Mouse (Mus musculus) megakaryocyte, adult 5-6 weeks (primary cell): ENCODE measurements around the gene Mrps27. TPM values are rescaled to one million over a fixed set of nuclear protein-coding genes. Genes with fewer than 3 reads are reported as not detected.
A peak's percentile ranks its signal among the peaks of the same experiment; 100 is the strongest.

Experiments
- ATAC-seq: 2 replicates; pipeline ENCODE4 v1.8.0; 2016; ENCODE audit warnings: mild to moderate bottlenecking, inconsistent platforms; ENCODE audit not compliant: poor library complexity, severe bottlenecking
- total RNA-seq, 2 experiments: library from RNA; stranded (forward) in 1 of 2; stranded (reverse) in 1 of 2; fragments of 153-499, 151-499 nt in 1 of 2; fragments of 221-1000, 200-1000 nt in 1 of 2; gene quantifications; 2 replicates each; pipeline versions ENCODE4 v1.2.3 to v1.2.4; 2015 to 2017

Gene Mrps27
- total RNA-seq, 2 experiments from 2014 or later = 6.2 to 8.6 TPM

GRCm38 (mm10) chr13:99351186-99351585, 6.6 kb downstream of the Mrps27 start:
- ATAC-seq = no peak

GRCm38 (mm10) chr13:99351596-99351995, 7.0 kb downstream of the Mrps27 start:
- no peak for ATAC-seq

GRCm38 (mm10) chr13:99352758-99353489, 8.3 kb downstream of the Mrps27 start:
- peak; percentile 100 for ATAC-seq

GRCm38 (mm10) chr13:99353490-99353851, 8.9 kb downstream of the Mrps27 start:
- peak; percentile 4; the same call in 1 of the 2 replicates for ATAC-seq

- ATAC-seq = no peak
These were observed 10.5 kb downstream of the Mrps27 start for GRCm38 (mm10) chr13:99355072-99355471.

- ATAC-seq = no peak
These were observed 11.3 kb downstream of the Mrps27 start for GRCm38 (mm10) chr13:99355861-99356260.

GRCm38 (mm10) chr13:99356428-99357265, 12.1 kb downstream of the Mrps27 start:
- ATAC-seq = no peak

- ATAC-seq = no peak
These were observed 14.3 kb downstream of the Mrps27 start for GRCm38 (mm10) chr13:99358921-99359320.

GRCm38 (mm10) chr13:99363866-99364265, 19.3 kb downstream of the Mrps27 start:
- no peak for ATAC-seq

GRCm38 (mm10) chr13:99366422-99367175, 22.0 kb downstream of the Mrps27 start:
- ATAC-seq = no peak

- ATAC-seq = no peak
These were observed 23.1 kb downstream of the Mrps27 start for GRCm38 (mm10) chr13:99367554-99368174.

GRCm38 (mm10) chr13:99369103-99369502, 24.5 kb downstream of the Mrps27 start:
- no peak for ATAC-seq

- no peak for ATAC-seq
These were observed 26.7 kb downstream of the Mrps27 start for GRCm38 (mm10) chr13:99371285-99371684.

- no peak for ATAC-seq
These were observed 29.1 kb downstream of the Mrps27 start for GRCm38 (mm10) chr13:99373684-99374083.

- ATAC-seq = no peak
These were observed 29.6 kb downstream of the Mrps27 start for GRCm38 (mm10) chr13:99374191-99374590.

GRCm38 (mm10) chr13:99375550-99375949, 31.0 kb downstream of the Mrps27 start:
- ATAC-seq = peak; percentile 82

- no peak for ATAC-seq
These were observed 32.5 kb downstream of the Mrps27 start for GRCm38 (mm10) chr13:99377055-99377454.

GRCm38 (mm10) chr13:99378223-99378622, 33.6 kb downstream of the Mrps27 start:
- ATAC-seq = no peak

- no peak for ATAC-seq
These were observed 37.8 kb downstream of the Mrps27 start for GRCm38 (mm10) chr13:99382373-99382772.

GRCm38 (mm10) chr13:99384555-99385203, 40.1 kb downstream of the Mrps27 start:
- ATAC-seq = 0 out of 2 replicates have a peak, but pooled peaks have one; percentile 21
